Mouse (Mus musculus) hindbrain, embryonic 14.5 days (tissue): ENCODE measurements around the gene Tbl3. TPM values are rescaled to one million over a fixed set of nuclear protein-coding genes. Genes with fewer than 3 reads are reported as not detected.
A peak's percentile ranks its signal among the peaks of the same experiment; 100 is the strongest.

Source experiments
- ATAC-seq: fragments of 200-750 bp; cut with Nextera tagmentation; 2 replicates; pipeline ENCODE4 v1.8.0; 2017; ENCODE audit warnings: moderate number of reproducible peaks, mild to moderate bottlenecking, moderate TSS enrichment, moderate library complexity; ENCODE audit not compliant: low FRiP score
- DNase-seq: peaks from one replicate; pipeline ENCODE4 v3.0.0-alpha.2; 2015; ENCODE audit warnings: low spot score
- H3K27ac ChIP-seq: fragments of 300-500 bp; sonication (generic); 2 replicates; pipeline ENCODE4 v1.5.1; 2014; ENCODE audit warnings: mild to moderate bottlenecking, moderate library complexity
- H3K27me3 ChIP-seq: fragments of 300-500 bp; sonication (generic); 2 replicates; pipeline ENCODE4 v1.6.1; 2014; ENCODE audit warnings: mild to moderate bottlenecking, low read length, mixed read lengths; ENCODE audit not compliant: control insufficient read depth, insufficient read depth
- H3K36me3 ChIP-seq: fragments of 300-500 bp; sonication (generic); replicated peaks from 2 replicates; pipeline ENCODE4 v1.6.1; 2014; ENCODE audit not compliant: control insufficient read depth, insufficient read depth
- H3K4me1 ChIP-seq: fragments of 300-500 bp; sonication (generic); replicated peaks from 2 replicates; pipeline ENCODE4 v1.6.1; 2014; ENCODE audit warnings: antibody characterized with exemption, low read length, mixed read lengths; ENCODE audit not compliant: control insufficient read depth, insufficient read depth
- H3K4me2 ChIP-seq: fragments of 300-500 bp; sonication (generic); replicated peaks from 2 replicates; pipeline ENCODE4 v1.6.1; 2014; ENCODE audit warnings: mild to moderate bottlenecking, moderate library complexity
- H3K4me3 ChIP-seq: fragments of 300-500 bp; sonication (generic); replicated peaks from 2 replicates; pipeline ENCODE4 v1.5.1; 2014; ENCODE audit warnings: mild to moderate bottlenecking, low read length
- H3K9ac ChIP-seq: fragments of 300-500 bp; sonication (generic); 2 replicates; pipeline ENCODE4 v1.6.1; 2014
- H3K9me3 ChIP-seq: fragments of 300-500 bp; sonication (generic); 2 replicates; pipeline ENCODE4 v1.6.1; 2016; ENCODE audit warnings: low read length; ENCODE audit not compliant: control insufficient read depth
- WGBS: fragments of 180-500 bp; shearing (Covaris S2); extraction: QIAGEN DNeasy Blood & Tissue Kit; methylation state at CpG from one replicate; pipeline ENCODE4 v1.1.7; 2014; 5-methylcytosine and 5-hydroxymethylcytosine counted together
- polyA plus RNA-seq: library from polyadenylated mRNA; unstranded; fragments of >200 nt; fragmentation: Nextera tagmentation; extraction: Ambion mirVana; gene quantifications from 2 replicates; pipeline ENCODE4 v1.2.1, GENCODE M21; 2014

Tbl3 gene
- polyA plus RNA-seq, 1 experiment from 2014 or later = 58.3 TPM

DNA sequence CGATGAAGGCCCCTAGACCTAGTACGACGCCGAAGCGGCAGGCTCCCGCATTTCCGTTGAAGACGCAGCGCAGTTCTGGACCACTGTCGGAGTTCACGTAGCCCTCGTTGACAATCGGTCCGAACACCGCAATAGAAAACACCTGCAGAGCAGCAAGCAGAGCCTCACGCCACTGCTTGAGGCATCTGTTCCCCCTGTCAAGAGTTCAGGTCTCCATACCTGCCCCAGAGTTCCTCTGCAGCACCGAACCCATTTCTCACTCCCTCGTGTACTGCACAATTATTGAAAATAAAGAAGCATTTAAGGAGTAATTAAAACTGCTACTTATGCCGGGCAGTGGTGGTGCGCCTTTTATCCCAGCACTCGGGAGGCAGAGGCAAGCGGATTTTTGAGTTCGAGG lies 19.9 kb downstream of the Tbl3 start:
- peaks cover 30% of the 10 kb centered on the region for H3K4me1 ChIP-seq
- H3K36me3 ChIP-seq = peaks cover under 1% of the 10 kb centered on the region; the same call in 1 of the 2 replicates
- H3K27ac ChIP-seq = no peak overlapping the region
- H3K4me3 ChIP-seq = peak overlapping the region; percentile 28
- DNase-seq = no peak
- 19% methylated on average over 23 of the region's 23 CpGs for WGBS
- H3K27me3 ChIP-seq = peaks cover 20% of the 10 kb centered on the region
- H3K9me3 ChIP-seq = no peaks in the 10 kb centered on the region
- no peak for ATAC-seq
- H3K4me2 ChIP-seq = peak overlapping the region; percentile 63
- peak overlapping the region; percentile 39 for H3K9ac ChIP-seq

GRCm38 (mm10) chr17:24687146-24687595 lies 20.3 kb downstream of the Tbl3 start:
- Histone ChIP-seq H3K27ac (no peak overlapping the region), H3K4me2 (peak overlapping the region; percentile 63), H3K4me3 (peak overlapping the region; percentile 28), H3K36me3 (peaks cover 2% of the 10 kb centered on the region), H3K9ac (peak overlapping the region; percentile 39), H3K4me1 (peaks cover 30% of the 10 kb centered on the region), H3K27me3 (peaks cover 20% of the 10 kb centered on the region), H3K9me3 (no peaks in the 10 kb centered on the region)
- ATAC-seq (no peak), DNase-seq (no peak)
- 1% methylated on average over 24 of the region's 25 CpGs for WGBS

GRCm38 (mm10) chr17:24686514-24686913 lies 20.9 kb downstream of the Tbl3 start:
- peaks cover 8% of the 10 kb centered on the region for H3K36me3 ChIP-seq
- no peak overlapping the region for H3K27ac ChIP-seq
- H3K27me3 ChIP-seq = peaks cover 20% of the 10 kb centered on the region
- H3K4me1 ChIP-seq = peaks cover 30% of the 10 kb centered on the region
- no peak overlapping the region for H3K9ac ChIP-seq
- 28% methylated on average over 16 of the region's 16 CpGs for WGBS
- ATAC-seq (no peak), DNase-seq (no peak)
- no peaks in the 10 kb centered on the region for H3K9me3 ChIP-seq
- no peak overlapping the region for H3K4me3 ChIP-seq
- H3K4me2 ChIP-seq = 0 out of 2 replicates have a peak overlapping the region, but pooled peaks have one; percentile 10

DNA sequence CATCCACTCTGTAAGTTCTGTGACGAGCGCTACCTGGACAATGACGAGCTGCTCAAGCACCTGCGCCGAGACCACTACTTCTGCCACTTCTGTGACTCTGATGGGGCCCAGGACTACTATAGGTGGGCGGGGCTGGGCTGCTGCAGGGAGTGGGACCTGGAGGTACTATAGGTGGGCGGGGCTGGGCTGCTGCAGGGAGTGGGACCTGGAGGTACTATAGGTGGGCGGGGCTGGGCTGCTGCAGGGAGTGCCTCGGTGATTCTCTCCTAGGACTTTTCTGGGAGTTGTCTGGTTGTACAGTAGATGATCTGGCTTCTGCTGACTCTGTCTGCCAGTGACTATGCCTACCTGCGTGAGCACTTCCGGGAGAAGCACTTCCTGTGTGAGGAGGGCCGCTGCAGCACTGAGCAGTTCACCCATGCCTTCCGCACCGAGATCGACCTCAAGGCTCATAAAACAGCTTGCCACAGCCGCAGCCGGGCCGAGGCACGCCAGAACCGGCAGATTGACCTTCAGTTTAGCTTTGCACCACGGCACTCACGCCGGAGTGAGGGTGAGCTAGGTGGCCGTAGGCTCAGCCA lies 29.9 kb downstream of the Tbl3 start:
- Histone ChIP-seq H3K9ac (no peak overlapping the region), H3K36me3 (peaks cover 57% of the 10 kb centered on the region)

DNA sequence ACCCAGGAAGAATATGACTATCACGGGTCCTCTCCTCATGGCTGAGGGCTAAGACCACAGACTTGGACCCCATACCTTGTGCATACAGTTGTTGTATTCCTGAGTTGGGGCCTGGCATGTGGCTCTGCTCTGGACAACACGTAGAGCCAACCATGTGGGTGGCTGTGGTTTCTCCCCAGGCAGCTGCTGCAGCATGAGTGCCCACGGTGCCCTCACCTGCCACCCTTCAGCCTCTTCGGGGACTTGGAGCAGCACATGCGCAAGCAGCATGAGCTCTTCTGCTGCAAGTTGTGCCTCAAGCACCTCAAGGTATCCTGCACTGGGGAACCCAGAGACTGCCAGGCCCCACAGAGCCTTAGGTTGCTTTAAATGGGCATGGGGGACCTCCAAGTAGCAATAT lies 30.6 kb downstream of the Tbl3 start:
- ATAC-seq (no peak), DNase-seq (no peak)
- Histone ChIP-seq H3K9ac (no peak overlapping the region), H3K4me2 (no peak overlapping the region), H3K36me3 (peaks cover 52% of the 10 kb centered on the region), H3K9me3 (no peaks in the 10 kb centered on the region), H3K4me1 (peaks cover 8% of the 10 kb centered on the region), H3K27ac (no peak overlapping the region), H3K27me3 (no peaks in the 10 kb centered on the region), H3K4me3 (no peak overlapping the region)
- 92% methylated on average over 5 of the region's 5 CpGs for WGBS

More for the DNA sequence above, 29.9 kb downstream of the Tbl3 start:
- 94% methylated on average over 24 of the region's 24 CpGs for WGBS
- H3K9me3 ChIP-seq = no peaks in the 10 kb centered on the region
- H3K4me3 ChIP-seq = no peak overlapping the region
- H3K27ac ChIP-seq = no peak overlapping the region
- no peak for DNase-seq
- H3K4me2 ChIP-seq = no peak overlapping the region
- ATAC-seq = no peak
- H3K27me3 ChIP-seq = no peaks in the 10 kb centered on the region
- 0 out of 2 replicates have a peak, but pooled peaks cover under 1% of the 10 kb centered on the region for H3K4me1 ChIP-seq

- 56% methylated on average over 2 of the region's 2 CpGs for WGBS
- DNase-seq (peak; percentile 66), ATAC-seq (no peak)
- Histone ChIP-seq H3K4me2 (no peak overlapping the region), H3K9ac (no peak overlapping the region), H3K4me1 (peaks cover 15% of the 10 kb centered on the region), H3K27ac (no peak overlapping the region), H3K9me3 (no peaks in the 10 kb centered on the region), H3K27me3 (no peaks in the 10 kb centered on the region), H3K36me3 (peaks cover 46% of the 10 kb centered on the region), H3K4me3 (no peak overlapping the region)
Observed at GRCm38 (mm10) chr17:24676187-24676586, 31.3 kb downstream of the Tbl3 start.

GRCm38 (mm10) chr17:24674277-24674676 lies 33.2 kb downstream of the Tbl3 start:
- H3K36me3 ChIP-seq = peaks cover 26% of the 10 kb centered on the region
- H3K27me3 ChIP-seq = no peaks in the 10 kb centered on the region
- DNase-seq = no peak
- no peak overlapping the region for H3K4me2 ChIP-seq
- no peak overlapping the region for H3K27ac ChIP-seq
- no peak overlapping the region for H3K9ac ChIP-seq
- no peak overlapping the region for H3K4me3 ChIP-seq
- no peak for ATAC-seq
- H3K4me1 ChIP-seq = peaks cover 25% of the 10 kb centered on the region
- H3K9me3 ChIP-seq = no peaks in the 10 kb centered on the region
- 86% methylated on average over 7 of the region's 7 CpGs for WGBS

- H3K9ac ChIP-seq = no peak overlapping the region
- H3K27me3 ChIP-seq = no peaks in the 10 kb centered on the region
- DNase-seq = no peak
- no peaks in the 10 kb centered on the region for H3K9me3 ChIP-seq
- no peak overlapping the region for H3K4me3 ChIP-seq
- peaks cover 30% of the 10 kb centered on the region for H3K4me1 ChIP-seq
- no peak overlapping the region for H3K4me2 ChIP-seq
- H3K36me3 ChIP-seq = peaks cover 5% of the 10 kb centered on the region
- WGBS = 40% methylated on average over 5 of the region's 5 CpGs
- no peak overlapping the region for H3K27ac ChIP-seq
- ATAC-seq = no peak
Observed at GRCm38 (mm10) chr17:24672141-24672540, 35.3 kb downstream of the Tbl3 start.

DNA sequence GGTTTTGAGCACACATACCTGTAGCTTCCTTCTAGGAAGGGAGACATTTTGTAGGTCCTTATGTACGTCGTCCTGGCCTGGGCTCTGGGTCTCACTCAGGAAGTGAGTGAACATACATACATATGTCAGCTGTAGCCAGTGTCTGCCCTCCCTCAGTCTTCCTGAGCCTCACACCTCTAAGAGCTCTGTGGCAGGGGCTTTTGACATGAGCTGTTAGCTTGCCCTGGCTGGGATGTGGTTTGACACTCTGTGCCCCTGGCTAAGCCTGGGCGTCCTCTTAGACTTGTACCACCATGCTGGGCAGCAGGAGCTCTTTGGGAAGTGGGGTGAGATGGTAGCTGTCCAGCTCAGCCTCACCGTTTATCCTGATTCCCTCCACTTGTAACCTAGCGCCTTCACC lies 36.1 kb downstream of the Tbl3 start:
- Histone ChIP-seq H3K27me3 (no peaks in the 10 kb centered on the region), H3K4me2 (peak overlapping the region; percentile 82; the same call in 1 of the 2 replicates), H3K27ac (no peak overlapping the region), H3K4me1 (peaks cover 30% of the 10 kb centered on the region), H3K36me3 (no peaks in the 10 kb centered on the region), H3K9me3 (no peaks in the 10 kb centered on the region), H3K9ac (peak overlapping the region; percentile 29; the same call in 1 of the 2 replicates), H3K4me3 (no peak overlapping the region)
- ATAC-seq (no peak), DNase-seq (no peak)
- WGBS = 80% methylated on average over 5 of the region's 5 CpGs
